Mouse (Mus musculus): ENCODE data around the gene Npr2. TPM values are rescaled to one million over a fixed set of nuclear protein-coding genes. Genes with fewer than 3 reads are reported as not detected.

Npr2 gene
- polyA plus RNA-seq, 1 experiment from 2014 or later = 11.9 TPM

GRCm38 (mm10) chr4:43613060-43613730, 18.5 kb upstream of the Npr2 start:
- Histone ChIP-seq H3K4me1 (ENCODE audit: insufficient read depth, low read depth, low read length) (no peaks in the 10 kb centered on the region), H3K4me2 (replicated peaks; ENCODE audit: low read depth, low read length) (no peak overlapping the region), H3K9me3 (ENCODE audit: low read length) (no peaks in the 10 kb centered on the region), H3K27ac (ENCODE audit: low read length) (peak overlapping the region; percentile 71), H3K9ac (replicated peaks; ENCODE audit: low read depth) (no peak overlapping the region), H3K36me3 (ENCODE audit: insufficient read depth, low read length) (no peaks in the 10 kb centered on the region), H3K27me3 (replicated peaks; ENCODE audit: insufficient read depth, low read length) (no peaks in the 10 kb centered on the region), H3K4me3 (ENCODE audit: low read depth, low read length) (no peak overlapping the region)
- DNase-seq (ENCODE audit: low spot score) (peak; percentile 82), ATAC-seq (peak; percentile 95)
- WGBS = 40% methylated on average over 3 of the region's 3 CpGs
- TF ChIP-seq EP300 (IDR thresholded peaks at IDR 0.05) (0 out of 2 replicates have a peak, but pooled peaks have one; percentile 36), CTCF (IDR thresholded peaks at IDR 0.05) (no peak)

GRCm38 (mm10) chr4:43620146-43620778, 11.5 kb upstream of the Npr2 start:
- no peaks in the 10 kb centered on the region for H3K36me3 ChIP-seq (ENCODE audit: insufficient read depth, low read length)
- no peak overlapping the region for H3K9ac ChIP-seq (replicated peaks; ENCODE audit: low read depth)
- DNase-seq (ENCODE audit: low spot score) (no peak), ATAC-seq (no peak)
- no peaks in the 10 kb centered on the region for H3K4me1 ChIP-seq (ENCODE audit: insufficient read depth, low read depth, low read length)
- WGBS = 62% methylated on average over 4 of the region's 4 CpGs
- H3K4me2 ChIP-seq (replicated peaks; ENCODE audit: low read depth, low read length) = no peak overlapping the region
- no peak overlapping the region for H3K27ac ChIP-seq (ENCODE audit: low read length)
- peaks cover 4% of the 10 kb centered on the region; the same call in 1 of the 2 replicates for H3K9me3 ChIP-seq (ENCODE audit: low read length)
- H3K4me3 ChIP-seq (ENCODE audit: low read depth, low read length) = no peak overlapping the region
- TF ChIP-seq EP300 (IDR thresholded peaks at IDR 0.05) (no peak), CTCF (IDR thresholded peaks at IDR 0.05) (no peak)
- no peaks in the 10 kb centered on the region for H3K27me3 ChIP-seq (replicated peaks; ENCODE audit: insufficient read depth, low read length)

- ATAC-seq = no peak
- peaks cover 4% of the 10 kb centered on the region; the same call in 1 of the 2 replicates for H3K4me1 ChIP-seq (ENCODE audit: insufficient read depth, low read depth, low read length)
- TF ChIP-seq CTCF (IDR thresholded peaks at IDR 0.05) = no peak
- TF ChIP-seq EP300 (IDR thresholded peaks at IDR 0.05) = no peak
- no peak overlapping the region for H3K4me2 ChIP-seq (replicated peaks; ENCODE audit: low read depth, low read length)
- no peak overlapping the region for H3K4me3 ChIP-seq (ENCODE audit: low read depth, low read length)
- DNase-seq (ENCODE audit: low spot score) = peak; percentile 26
- peaks cover 7% of the 10 kb centered on the region; the same call in 1 of the 2 replicates for H3K9me3 ChIP-seq (ENCODE audit: low read length)
- no peaks in the 10 kb centered on the region for H3K36me3 ChIP-seq (ENCODE audit: insufficient read depth, low read length)
- WGBS = 36% methylated on average over 20 of the region's 20 CpGs
- no peak overlapping the region for H3K27ac ChIP-seq (ENCODE audit: low read length)
- no peak overlapping the region for H3K9ac ChIP-seq (replicated peaks; ENCODE audit: low read depth)
- no peaks in the 10 kb centered on the region for H3K27me3 ChIP-seq (replicated peaks; ENCODE audit: insufficient read depth, low read length)
Observed at GRCm38 (mm10) chr4:43629106-43629817, 2.5 kb upstream of the Npr2 start.

- no peaks in the 10 kb centered on the region for H3K36me3 ChIP-seq (ENCODE audit: insufficient read depth, low read length)
- H3K9ac ChIP-seq (replicated peaks; ENCODE audit: low read depth) = no peak overlapping the region
- DNase-seq (ENCODE audit: low spot score) (peak; percentile 96), ATAC-seq (peak; percentile 71)
- H3K27ac ChIP-seq (ENCODE audit: low read length) = peak overlapping the region; percentile 80; the same call in 1 of the 2 replicates
- H3K9me3 ChIP-seq (ENCODE audit: low read length) = peaks cover 5% of the 10 kb centered on the region; the same call in 1 of the 2 replicates
- TF ChIP-seq EP300 (IDR thresholded peaks at IDR 0.05) (peak; percentile 52; the same call in 1 of the 2 replicates), CTCF (IDR thresholded peaks at IDR 0.05) (peak; percentile 91)
- no peak overlapping the region for H3K4me3 ChIP-seq (ENCODE audit: low read depth, low read length)
- H3K4me1 ChIP-seq (ENCODE audit: insufficient read depth, low read depth, low read length) = peaks cover 4% of the 10 kb centered on the region; the same call in 1 of the 2 replicates
- H3K27me3 ChIP-seq (replicated peaks; ENCODE audit: insufficient read depth, low read length) = no peaks in the 10 kb centered on the region
- no peak overlapping the region for H3K4me2 ChIP-seq (replicated peaks; ENCODE audit: low read depth, low read length)
- 10% methylated on average over 5 of the region's 5 CpGs for WGBS
Observed at GRCm38 (mm10) chr4:43630030-43630581, 1.6 kb upstream of the Npr2 start.

GRCm38 (mm10) chr4:43630671-43631045, 1.1 kb upstream of the Npr2 start:
- 0 out of 2 replicates have a peak overlapping the region, but pooled peaks have one; percentile 65 for H3K4me3 ChIP-seq (ENCODE audit: low read depth, low read length)
- no peak for ATAC-seq
- H3K27me3 ChIP-seq (replicated peaks; ENCODE audit: insufficient read depth, low read length) = no peaks in the 10 kb centered on the region
- peak overlapping the region; percentile 80 for H3K27ac ChIP-seq (ENCODE audit: low read length)
- peak overlapping the region; percentile 91 for H3K4me2 ChIP-seq (replicated peaks; ENCODE audit: low read depth, low read length)
- peak; percentile 10 for DNase-seq (ENCODE audit: low spot score)
- TF ChIP-seq EP300 (IDR thresholded peaks at IDR 0.05) (no peak), CTCF (IDR thresholded peaks at IDR 0.05) (no peak)
- no peaks in the 10 kb centered on the region for H3K36me3 ChIP-seq (ENCODE audit: insufficient read depth, low read length)
- no peaks in the 10 kb centered on the region for H3K9me3 ChIP-seq (ENCODE audit: low read length)
- H3K4me1 ChIP-seq (ENCODE audit: insufficient read depth, low read depth, low read length) = peaks cover 4% of the 10 kb centered on the region; the same call in 1 of the 2 replicates
- H3K9ac ChIP-seq (replicated peaks; ENCODE audit: low read depth) = 0 out of 2 replicates have a peak overlapping the region, but pooled peaks have one; percentile 71
- WGBS = 27% methylated on average over 5 of the region's 5 CpGs
